Mouse (Mus musculus) mouse embryonic stem cell (cell line): Measurements from ENCODE around the gene Olfr1385.
"Not testable (repeated sequence)": the region's sequence is repeated elsewhere in the genome, so short reads cannot be mapped to it uniquely, and the experiment has no call there.

Experiments
- in situ Hi-C, 2 experiments: fragments of 300-500 bp; cut with MboI; formaldehyde crosslinking; loops; 1 replicate in 1 of 2; 3 replicates in 1 of 2; pipeline ENCODE4 v1.14.3; 2019 to 2020; ENCODE audit warnings: low sequenced_read_pairs in 2 of 2, low pct_unique_long_range_greater_than_20kb in 1 of 2, mixed read lengths in 1 of 2; ENCODE audit not compliant: unreplicated experiment in 1 of 2

The Olfr1385 gene

GRCm38 (mm10) chr11:49488770-49489169, at the start of gene Olfr1385:
Gene Olfr1385 (plus strand): TSS chr11:49489070.
- in situ Hi-C loops, result not testable (repeated sequence)

- in situ Hi-C loops, result no loop called here
Observed at GRCm38 (mm10) chr11:49455043-49455442, 33.8 kb upstream of the Olfr1385 start, which contains the start of gene Olfr1387. Gene Olfr1387 (plus strand): TSS chr11:49455343.

GRCm38 (mm10) chr11:49464746-49465145, 24.1 kb upstream of the Olfr1385 start, which contains the start of gene Olfr1386:
Gene Olfr1386 (plus strand): TSS chr11:49465046.
- in situ Hi-C loops, result not testable (repeated sequence)

GRCm38 (mm10) chr11:49485973-49486372, 2.9 kb upstream of the Olfr1385 start:
- in situ Hi-C loops, result no loop called here

GRCm38 (mm10) chr11:49518086-49518485, 29.2 kb downstream of the Olfr1385 start:
- in situ Hi-C loops, result no loop called here

- in situ Hi-C loops, result no loop called here
Observed at GRCm38 (mm10) chr11:49519348-49519747, 30.5 kb downstream of the Olfr1385 start, which contains the start of gene Olfr1383. Gene Olfr1383 (plus strand): TSS chr11:49519648.

- in situ Hi-C loops, result no loop called here
Observed at GRCm38 (mm10) chr11:49527947-49528346, 39.1 kb downstream of the Olfr1385 start, which contains the start of gene Olfr1382. Gene Olfr1382 (plus strand): TSS chr11:49528247.

GRCm38 (mm10) chr11:49532761-49533160, 43.9 kb downstream of the Olfr1385 start:
- in situ Hi-C loops, result no loop called here

- in situ Hi-C loops, result not testable (repeated sequence)
Observed at GRCm38 (mm10) chr11:49536631-49537030, 47.8 kb downstream of the Olfr1385 start.

- in situ Hi-C loops, result not testable (repeated sequence)
Observed at GRCm38 (mm10) chr11:49543149-49543548, 54.3 kb downstream of the Olfr1385 start, which contains the start of gene Olfr1381. Gene Olfr1381 (plus strand): TSS chr11:49543449.
